Mouse (Mus musculus) T-helper 2 cell (primary cell): Measurements from ENCODE around the gene Dtx3.

ENCODE experiments used
- in situ Hi-C: fragments of 300-600 bp; cut with MboI, MseI; formaldehyde crosslinking; loops from one replicate; pipeline ENCODE4 v1.15.1; 2025; ENCODE audit warnings: high pct_unique_total_duplicates

Dtx3 gene

DNA sequence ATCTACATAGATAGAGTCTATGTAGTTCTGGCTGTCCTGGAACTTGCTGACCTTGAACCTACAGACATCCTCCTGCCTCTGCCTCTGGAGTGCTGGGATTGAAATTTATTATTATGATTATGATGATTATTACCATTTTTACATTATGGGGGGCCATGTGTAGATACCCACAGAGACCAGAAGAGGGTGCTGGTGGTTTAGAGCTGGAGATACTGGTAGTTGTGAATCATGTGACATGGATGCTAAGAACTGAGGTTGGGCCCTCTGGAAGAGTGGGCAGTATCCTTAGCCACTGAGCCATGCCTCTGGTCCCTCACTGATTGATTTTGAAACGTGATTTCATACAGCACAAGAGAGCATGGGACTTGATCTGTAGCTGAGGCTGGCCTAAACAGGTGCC lies 9.1 kb downstream of the Dtx3 start:
- in situ Hi-C loops: loop anchor here (5.0 to 10.0 kb wide), 2 partner anchors 146 to 338 kb away; partner anchors contain the start of gene Shmt2

- in situ Hi-C loops: loop anchor here (5.0 to 10.0 kb wide), 2 partner anchors 147 to 339 kb away; partner anchors contain the start of gene Shmt2
Observed at GRCm38 (mm10) chr10:127185506-127185905, 10.0 kb downstream of the Dtx3 start.

- in situ Hi-C loops: loop anchor here (5.0 to 10.0 kb wide), 2 partner anchors 147 to 340 kb away; partner anchors contain the start of gene Shmt2
Observed at GRCm38 (mm10) chr10:127185101-127185500, 10.4 kb downstream of the Dtx3 start.

DNA sequence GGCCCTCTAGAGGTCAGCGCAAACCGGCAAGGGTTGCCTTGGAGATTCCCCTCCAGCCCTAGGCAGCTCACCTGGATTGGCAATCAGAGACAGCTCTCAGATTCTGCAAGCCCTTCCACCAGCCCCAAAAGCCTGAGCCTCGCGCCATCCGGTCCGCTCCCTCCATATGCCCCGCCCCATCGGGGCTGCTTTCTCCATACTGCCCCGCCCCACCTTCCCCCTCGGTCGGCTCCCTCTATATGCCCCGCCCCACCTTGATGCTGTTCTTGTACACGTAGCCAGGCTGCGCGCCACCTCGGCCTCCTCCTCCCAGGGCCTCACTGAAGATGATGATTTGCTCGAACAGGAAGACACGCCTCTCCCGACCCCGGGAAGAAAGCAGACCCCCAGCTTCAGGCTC lies 11.8 kb downstream of the Dtx3 start:
- in situ Hi-C loops: loop anchor here (5.0 to 10.0 kb wide), 2 partner anchors 39 to 341 kb away; partner anchors contain the start of gene Shmt2

DNA sequence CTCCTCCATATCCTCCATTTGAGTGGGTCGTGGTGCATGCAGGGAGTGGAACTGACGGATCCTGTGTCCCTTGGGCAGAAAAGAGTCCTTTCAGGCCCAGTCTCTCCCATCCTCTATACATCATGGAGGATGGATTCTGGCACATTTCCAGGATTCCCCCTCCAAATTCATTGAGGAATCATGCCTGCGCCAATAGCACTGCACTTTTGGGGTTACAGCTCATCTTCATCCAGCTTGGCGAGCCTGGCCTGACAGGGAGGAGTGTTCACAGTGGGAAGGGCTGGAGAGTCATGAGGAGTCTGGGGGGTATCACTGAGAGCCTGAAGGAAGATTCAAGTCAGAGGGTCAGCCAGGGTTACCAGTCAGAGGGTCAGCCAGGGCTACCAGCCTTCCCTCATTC lies 12.9 kb downstream of the Dtx3 start:
- in situ Hi-C loops: loop anchor here (5.0 to 10.0 kb wide), 2 partner anchors 40 to 342 kb away; partner anchors contain the start of gene Shmt2

GRCm38 (mm10) chr10:127181566-127181965 lies 14.0 kb downstream of the Dtx3 start:
- in situ Hi-C loops: loop anchor here (5.0 to 10.0 kb wide), 2 partner anchors 41 to 343 kb away; partner anchors contain the start of gene Shmt2

DNA sequence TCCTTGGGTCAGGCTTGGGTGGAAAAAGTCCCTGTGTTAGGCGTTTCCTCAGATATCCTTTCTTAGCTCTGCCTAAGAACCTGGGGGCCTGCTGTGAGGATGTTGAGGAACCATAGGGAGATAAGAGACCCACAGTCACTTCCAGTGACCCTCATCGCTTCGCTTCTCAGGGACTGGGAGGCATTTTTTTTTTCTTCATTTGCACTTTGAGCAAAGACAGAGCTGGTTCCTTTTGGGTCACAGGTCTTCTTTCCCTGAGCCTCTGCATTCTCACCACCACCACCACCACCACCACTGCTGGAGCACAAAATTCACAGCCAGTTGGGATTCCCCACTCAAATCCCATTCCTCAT lies 14.9 kb downstream of the Dtx3 start:
- in situ Hi-C loops: loop anchor here (5.0 to 10.0 kb wide), 2 partner anchors 42 to 344 kb away; partner anchors contain the start of gene Shmt2

- in situ Hi-C loops: loop anchor here (5.0 to 10.0 kb wide), 2 partner anchors 42 to 345 kb away; partner anchors contain the start of gene Shmt2
Observed at GRCm38 (mm10) chr10:127179871-127180694, 15.4 kb downstream of the Dtx3 start, which contains the start of gene Slc26a10. Gene Slc26a10, minus strand, starts transcription at chr10:127180645.

- in situ Hi-C loops: no loop called here
Observed at GRCm38 (mm10) chr10:127178286-127179027, 17.1 kb downstream of the Dtx3 start.

DNA sequence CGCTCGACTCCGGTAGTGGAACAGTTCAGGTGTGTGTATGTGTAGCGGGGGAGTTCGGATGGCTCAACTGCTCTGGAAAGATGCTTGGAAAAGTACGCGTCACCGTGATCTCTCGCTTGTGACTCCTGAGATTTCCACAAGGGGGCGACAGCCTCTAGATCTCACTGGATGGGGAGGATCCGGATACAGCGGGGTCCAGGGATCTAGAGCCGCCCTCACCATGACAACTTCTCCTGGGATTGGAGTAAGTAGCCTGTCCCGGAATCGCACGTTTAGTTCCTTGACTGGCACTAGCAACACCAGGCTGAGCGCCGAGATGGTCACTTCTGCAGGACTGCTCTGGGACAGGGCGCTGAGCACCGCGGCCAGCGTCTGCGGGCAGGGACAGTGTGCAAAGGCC lies 17.8 kb downstream of the Dtx3 start:
- in situ Hi-C loops: no loop called here

DNA sequence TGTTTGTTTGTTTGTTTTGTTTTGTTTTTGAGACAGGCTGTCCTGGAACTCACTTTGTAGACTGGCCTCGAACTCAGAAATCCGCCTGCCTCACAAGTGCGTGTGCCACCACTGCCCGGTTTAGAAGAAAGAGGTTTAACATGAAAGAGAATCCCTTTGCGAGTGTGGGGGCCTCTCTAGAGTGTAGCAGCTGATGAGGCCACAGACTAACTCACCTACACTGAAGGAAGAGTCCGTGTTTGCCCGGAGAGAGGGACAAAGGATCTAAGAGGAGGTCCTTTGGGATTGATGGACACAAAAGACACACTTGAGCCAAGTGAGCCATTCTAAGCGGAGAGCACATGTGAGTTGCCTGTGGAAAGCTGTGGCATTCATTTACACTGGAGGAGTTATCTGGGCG lies 18.3 kb downstream of the Dtx3 start:
- in situ Hi-C loops: no loop called here

GRCm38 (mm10) chr10:127176756-127177155 lies 18.8 kb downstream of the Dtx3 start:
- in situ Hi-C loops: no loop called here

GRCm38 (mm10) chr10:127176228-127176627 lies 19.3 kb downstream of the Dtx3 start:
- in situ Hi-C loops: no loop called here

GRCm38 (mm10) chr10:127174170-127174569 lies 21.4 kb downstream of the Dtx3 start:
- in situ Hi-C loops: loop anchor here (5.0 kb wide), 1 partner anchor 57 kb away; no protein-coding TSS in a partner anchor

GRCm38 (mm10) chr10:127173148-127174065 lies 22.1 kb downstream of the Dtx3 start:
- in situ Hi-C loops: loop anchor here (5.0 kb wide), 1 partner anchor 56 kb away; no protein-coding TSS in a partner anchor

- in situ Hi-C loops: loop anchor here (5.0 kb wide), 1 partner anchor 54 kb away; no protein-coding TSS in a partner anchor
Observed at GRCm38 (mm10) chr10:127171631-127172200, 23.8 kb downstream of the Dtx3 start.

DNA sequence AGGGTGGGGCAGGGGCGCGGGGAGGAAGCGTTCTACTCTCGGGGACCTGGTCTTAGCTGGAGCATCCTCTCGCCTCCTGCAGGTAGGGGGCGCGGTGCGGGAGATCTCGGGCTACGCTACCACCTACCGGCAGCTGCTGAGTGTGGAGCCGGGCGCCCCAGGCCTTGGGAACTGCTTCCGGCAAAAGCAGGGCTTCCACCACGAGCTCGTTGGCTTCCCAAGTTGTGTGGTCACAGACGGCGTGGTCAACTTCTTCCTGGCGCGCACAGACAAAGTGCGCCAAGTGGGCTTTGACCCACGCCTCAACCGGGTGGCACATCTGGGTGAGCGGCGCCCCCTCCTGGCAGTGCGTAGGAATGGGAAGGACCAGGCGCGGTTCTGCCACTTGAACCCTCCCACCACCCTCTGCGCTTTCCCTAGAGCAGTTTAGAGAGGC lies 24.7 kb downstream of the Dtx3 start:
- in situ Hi-C loops: loop anchor here (5.0 kb wide), 1 partner anchor 54 kb away; no protein-coding TSS in a partner anchor

DNA sequence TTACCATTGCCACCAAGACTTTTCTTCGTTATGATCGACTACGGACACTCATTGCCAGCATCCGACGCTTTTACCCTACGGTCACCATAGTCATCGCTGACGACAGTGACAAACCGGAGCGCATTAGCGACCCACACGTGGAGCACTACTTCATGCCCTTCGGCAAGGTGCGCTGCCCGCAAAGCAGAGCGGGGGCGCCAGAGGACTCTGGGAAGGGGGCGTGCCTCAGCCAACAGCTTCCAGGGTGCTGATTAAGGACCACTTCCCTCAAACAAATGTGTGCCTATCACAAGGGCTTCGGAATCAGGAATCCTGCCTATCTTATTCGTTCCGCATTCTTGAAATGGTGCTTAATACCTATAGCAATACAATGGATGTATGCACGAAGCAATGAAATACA lies 25.5 kb downstream of the Dtx3 start:
- in situ Hi-C loops: loop anchor here (5.0 kb wide), 1 partner anchor 53 kb away; no protein-coding TSS in a partner anchor

DNA sequence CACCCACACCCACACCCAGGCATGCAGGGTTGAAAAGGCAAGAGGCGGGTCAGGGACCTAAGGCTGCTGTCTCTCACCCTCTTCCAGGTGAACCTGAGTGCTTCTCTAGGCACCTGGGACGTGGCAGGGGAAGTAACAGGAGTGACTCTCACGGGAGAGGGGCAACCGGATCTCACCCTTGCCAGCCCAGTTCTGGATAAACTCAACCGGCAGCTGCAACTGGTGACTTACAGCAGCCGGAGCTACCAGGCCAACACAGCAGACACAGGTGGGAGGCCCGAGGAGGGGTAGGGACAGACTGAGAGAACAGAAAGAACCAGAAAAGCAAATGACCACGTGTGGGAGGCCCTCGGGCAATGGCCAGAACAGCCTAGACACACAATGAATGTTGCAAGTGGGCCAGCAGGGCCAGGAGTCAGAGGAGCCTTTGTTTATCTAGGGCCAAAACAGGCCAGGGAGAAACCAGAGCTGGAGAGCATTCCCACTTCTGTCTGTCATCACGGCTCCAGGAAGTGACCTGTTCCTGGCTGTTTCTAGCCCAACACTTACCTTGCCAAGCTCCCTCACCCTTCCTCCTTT lies 27.8 kb downstream of the Dtx3 start:
- in situ Hi-C loops: no loop called here
